Mouse (Mus musculus): Measurements from ENCODE around the gene Smad6. TPM values are rescaled to one million over a fixed set of nuclear protein-coding genes. Genes with fewer than 3 reads are reported as not detected.

Gene Smad6
- total RNA-seq, 4 experiments from 2014 or later: 10.9 to 16.5 (median 11.9) TPM

DNA sequence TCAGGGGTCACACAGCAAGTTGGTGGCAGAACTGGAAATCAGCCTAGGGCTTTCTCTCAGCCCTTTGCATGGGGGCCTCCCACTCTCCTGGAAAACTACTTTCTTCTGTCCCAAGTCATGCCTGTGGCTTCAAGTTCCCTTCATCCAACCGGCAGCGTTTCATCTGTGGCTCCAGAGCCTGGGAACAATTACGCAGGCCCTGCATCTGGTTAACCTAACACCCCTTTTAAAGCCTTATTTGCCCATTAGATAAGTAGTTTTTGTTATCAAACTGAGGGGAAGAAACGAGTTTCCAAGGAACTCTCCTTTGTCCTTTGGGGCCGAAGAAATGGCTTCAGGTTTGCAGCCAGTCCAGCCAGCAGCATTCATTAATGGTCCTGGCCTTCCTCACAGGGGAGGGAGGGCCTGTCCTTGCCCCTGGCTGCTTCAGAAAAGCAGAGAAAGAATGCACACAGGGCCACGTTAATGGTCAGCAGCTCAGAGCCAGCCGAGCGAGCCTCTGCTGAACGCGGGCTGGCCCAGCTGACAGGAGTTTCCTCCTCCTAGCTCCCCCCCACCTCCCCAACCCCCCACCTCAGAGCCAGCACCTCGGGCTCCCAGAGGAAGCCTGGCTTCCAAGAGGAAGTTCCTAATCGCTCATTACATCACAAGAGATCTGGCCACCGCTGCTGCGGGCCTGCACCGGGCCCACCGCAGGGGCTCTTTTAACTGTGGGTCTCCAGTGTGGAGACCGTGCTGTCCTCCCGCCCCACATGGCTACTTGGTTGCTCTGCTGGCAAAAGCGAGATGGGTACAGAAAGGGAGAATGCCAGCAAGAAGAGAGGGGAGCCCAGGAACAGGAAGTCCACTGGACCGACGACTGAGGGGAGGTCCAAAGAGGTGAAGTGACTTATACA is 61.7 kb downstream of the Smad6 start:
- no peak for DNase-seq (ENCODE audit: low spot score)

DNA sequence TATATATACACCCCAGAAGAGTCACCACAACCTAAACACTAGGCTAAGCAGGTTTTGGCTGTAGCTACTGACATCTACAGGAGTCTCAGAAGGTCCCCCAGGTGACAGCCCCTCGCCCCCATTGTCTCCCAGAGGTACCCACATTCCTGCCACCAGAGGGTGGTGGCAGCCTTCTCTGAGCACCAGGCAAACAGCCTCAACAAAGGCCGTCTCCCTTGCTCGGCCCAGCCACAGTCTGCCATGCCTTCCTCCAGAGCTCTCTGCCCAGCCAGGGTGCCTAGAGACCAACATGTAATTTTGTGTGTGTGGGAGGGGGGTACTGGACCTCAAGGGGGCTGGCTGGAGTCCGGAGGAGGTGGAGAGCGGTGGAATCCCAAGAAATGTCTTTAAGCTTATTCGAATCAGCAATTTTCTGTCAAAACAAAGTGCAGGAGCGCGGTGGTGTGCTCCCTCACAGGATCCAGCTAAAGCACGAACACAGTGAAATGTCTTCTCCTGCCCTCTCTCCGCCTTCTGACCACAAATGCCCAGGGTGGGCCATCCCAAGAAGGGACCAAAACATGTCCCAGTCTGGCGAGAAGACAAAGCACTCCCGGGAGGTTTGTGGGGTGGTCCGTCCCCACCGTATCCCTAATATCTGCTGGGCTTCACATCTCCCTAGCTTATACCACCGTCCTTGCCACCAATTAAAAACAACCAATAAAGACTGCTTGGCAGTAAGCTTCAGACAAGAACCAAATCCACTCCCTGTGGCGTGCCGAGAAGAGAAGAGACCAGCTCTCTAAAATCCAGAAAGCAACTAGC is 62.5 kb downstream of the Smad6 start:
- no peak for DNase-seq (ENCODE audit: low spot score)

- no peak for DNase-seq (ENCODE audit: low spot score)
Measured at GRCm38 (mm10) chr9:63958337-63959030, 63.4 kb downstream of the Smad6 start.

DNA sequence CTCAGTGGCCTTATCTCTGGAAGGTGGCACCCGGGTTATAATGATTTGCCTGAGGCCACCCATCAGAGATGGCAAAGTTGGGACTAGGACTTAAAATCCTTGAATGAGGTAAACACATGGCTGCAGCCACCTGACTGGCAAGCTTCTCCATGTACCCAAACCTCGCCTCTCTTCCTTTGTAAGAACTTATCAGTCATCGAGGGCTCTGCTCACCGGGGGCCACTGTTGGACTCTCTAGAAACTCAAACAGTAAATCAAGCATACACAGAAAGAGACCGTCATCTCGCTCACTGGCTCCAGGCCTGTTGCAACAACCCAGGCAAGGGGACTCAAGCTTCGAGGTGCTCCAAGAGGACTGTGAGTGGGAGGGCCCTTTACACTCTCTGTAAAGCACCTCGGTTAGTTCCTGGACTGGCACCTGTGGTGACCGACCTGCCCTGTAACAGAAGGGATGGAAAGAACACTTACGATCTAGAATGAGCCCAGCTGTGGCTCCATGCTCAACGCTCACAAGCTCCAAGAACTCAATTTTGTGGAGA is 64.1 kb downstream of the Smad6 start:
- no peak for DNase-seq (ENCODE audit: low spot score)

DNA sequence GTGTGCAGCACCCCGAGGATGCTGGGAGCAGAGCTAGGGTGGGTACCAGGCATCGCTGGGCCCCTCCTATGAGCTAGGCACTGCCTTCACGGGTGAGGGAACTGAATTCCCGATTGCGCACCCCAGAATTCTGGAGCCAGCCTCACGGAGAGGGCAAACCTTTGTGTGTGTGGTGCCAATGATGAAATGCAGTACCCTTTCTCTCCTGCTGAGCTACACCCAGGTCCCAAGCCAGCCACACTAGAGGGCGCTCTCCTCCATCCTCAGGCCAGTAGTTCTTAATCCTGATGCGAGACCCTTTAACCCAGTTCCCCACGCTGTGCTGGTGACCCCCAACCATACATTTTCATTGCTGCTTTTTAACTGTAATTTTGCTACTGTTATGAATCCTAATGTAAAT is 65.8 kb downstream of the Smad6 start:
- peak; percentile 64 for DNase-seq (ENCODE audit: low spot score)

- DNase-seq (ENCODE audit: low spot score): no peak
Measured at GRCm38 (mm10) chr9:63953691-63954090, 68.2 kb downstream of the Smad6 start.

- no peak for DNase-seq (ENCODE audit: low spot score)
Measured at GRCm38 (mm10) chr9:63952591-63952990, 69.3 kb downstream of the Smad6 start.

DNA sequence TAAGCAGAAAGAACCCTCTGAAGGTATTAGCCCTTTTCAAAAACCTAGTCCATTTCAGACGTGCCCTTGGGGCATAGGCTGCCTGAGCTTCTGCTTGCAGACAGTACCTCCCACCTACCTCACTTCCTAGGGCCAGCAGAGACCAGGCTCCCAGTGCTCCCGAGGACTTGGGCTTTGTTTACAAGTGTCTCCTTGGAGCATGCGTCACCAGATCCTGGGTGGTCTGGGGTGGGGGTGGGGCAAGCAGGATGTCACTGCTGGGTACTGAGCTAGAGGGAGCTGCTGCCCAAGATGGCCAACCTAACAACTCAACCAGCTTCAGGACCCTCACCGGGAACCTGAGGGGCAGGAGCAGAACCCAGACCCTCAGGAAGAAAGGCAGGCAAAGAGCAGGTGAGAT is 71.5 kb downstream of the Smad6 start:
- no peak for DNase-seq (ENCODE audit: low spot score)

DNA sequence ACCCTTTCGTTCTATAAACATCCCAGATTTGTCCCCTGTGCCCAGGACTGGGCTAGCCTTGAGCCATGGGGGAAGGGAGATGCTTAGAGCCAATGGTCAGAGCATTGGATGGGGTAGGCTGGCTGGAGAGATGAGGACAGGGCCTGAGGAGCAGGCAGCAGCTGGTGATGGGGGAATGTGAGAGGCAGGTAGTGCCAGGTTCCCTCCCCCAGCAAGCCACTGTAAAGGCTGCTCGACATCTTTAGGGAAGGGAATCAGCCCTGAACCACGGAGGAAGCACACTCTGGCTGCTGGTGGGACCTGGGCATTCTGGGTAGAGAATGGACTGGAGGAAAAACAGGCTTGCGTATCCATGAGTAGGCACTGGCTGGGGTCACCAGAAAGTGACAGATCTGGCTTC is 72.5 kb downstream of the Smad6 start:
- DNase-seq (ENCODE audit: low spot score): no peak

GRCm38 (mm10) chr9:63942608-63942982 is 79.3 kb downstream of the Smad6 start:
- no peak for DNase-seq (ENCODE audit: low spot score)

DNA sequence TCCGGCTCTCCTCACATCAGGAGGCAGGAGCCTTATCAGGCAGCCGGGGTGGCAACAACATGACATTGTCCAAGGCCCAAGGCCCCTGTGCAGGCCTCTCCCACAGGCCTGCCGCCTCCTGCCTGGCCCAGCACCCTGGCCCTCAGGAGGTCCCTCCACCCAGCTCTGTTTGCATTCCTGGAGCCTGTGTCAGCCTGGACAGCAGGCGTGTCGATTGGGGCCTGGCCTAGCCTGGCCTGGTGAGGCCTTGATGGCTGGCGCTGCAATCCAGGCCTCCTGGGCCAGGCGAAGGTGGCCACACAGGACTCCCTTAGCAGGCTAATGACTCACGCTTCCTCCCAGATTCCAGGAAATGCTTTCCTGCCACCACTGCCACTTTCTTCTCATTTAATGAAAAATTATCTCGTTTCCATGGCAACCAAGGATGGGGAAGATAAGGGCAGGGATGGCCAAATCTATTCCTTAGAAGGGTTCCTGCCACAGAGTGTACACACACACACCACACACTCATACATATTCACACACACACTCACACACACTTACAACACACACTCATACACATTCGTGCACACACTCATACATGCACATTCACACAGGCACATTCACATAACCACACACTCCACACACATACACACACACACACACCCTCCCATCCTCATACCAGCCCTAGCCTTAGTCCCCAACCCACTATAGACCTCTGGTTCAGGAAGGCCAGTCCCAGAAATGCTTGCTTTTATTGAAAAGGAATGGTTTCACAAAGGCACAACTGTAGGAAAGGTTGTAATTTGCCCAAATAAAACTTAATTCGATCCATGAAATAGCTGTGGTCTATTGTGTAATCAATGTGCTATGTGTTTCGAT is 79.9 kb downstream of the Smad6 start:
- no peak for DNase-seq (ENCODE audit: low spot score)

DNA sequence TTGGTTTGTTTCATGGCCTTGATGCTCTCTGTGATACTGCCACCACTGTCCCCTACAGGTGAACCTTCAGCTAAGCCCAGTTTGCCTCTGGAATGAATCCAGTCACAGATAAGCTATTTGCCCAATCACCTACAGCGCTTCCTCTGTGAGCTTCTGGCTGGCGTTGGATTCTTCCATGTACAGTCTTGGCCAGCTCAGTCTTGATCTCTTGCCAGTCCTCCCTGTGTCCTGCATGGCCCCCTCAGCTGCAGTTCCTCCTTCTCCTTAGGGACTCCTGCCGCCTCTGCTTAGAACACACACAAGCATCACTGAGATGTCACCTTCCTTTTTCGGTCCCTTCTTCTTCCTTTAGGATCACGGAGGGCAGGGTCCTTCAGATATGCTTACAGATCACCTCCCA is 85.6 kb downstream of the Smad6 start:
- DNase-seq (ENCODE audit: low spot score): no peak

- no peak for DNase-seq (ENCODE audit: low spot score)
Measured at GRCm38 (mm10) chr9:63933068-63933467, 88.8 kb downstream of the Smad6 start.

- DNase-seq (ENCODE audit: low spot score): peak; percentile 54
Measured at GRCm38 (mm10) chr9:63927340-63928049, 94.4 kb downstream of the Smad6 start.

DNA sequence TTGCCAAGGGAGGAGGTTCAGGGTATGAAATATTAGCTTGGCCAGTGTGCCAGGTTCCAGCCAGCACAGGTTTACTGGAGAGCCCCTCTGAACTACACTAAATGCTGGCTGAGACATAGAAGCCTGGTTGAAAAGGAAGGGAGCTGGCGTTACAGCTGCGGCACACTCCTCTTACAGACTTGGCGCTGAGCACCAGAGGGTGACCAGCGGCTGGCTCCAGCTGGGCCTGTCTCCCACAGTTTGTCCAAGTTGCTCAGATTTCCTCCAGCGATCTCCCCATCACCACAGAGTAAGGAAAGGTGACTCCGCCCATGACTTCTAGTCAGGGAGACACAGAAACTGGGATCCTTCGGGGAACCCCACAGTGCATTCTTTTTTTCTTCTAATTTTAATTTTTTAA is 95.5 kb downstream of the Smad6 start:
- no peak for DNase-seq (ENCODE audit: low spot score)

- no peak for DNase-seq (ENCODE audit: low spot score)
Measured at GRCm38 (mm10) chr9:63923190-63923717, 98.6 kb downstream of the Smad6 start.

DNA sequence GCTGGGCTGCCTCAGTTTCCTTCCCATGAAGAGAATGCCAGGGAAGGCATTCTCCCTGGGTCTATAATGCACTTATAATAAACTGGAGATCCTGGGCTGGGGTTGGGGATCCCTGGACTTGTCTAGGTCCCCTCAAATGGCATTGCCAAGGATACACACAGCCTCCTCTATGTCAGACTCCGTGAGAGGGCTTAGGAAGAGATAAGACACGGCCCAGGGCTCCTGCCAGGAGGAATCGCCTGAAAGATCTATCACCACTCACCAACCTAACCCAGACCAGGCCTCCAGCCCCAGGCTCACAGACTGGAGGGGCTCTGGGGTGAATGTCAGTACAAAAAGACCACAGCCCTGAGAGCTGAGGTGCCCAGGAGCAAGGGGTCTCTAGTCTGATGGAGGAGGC is 102.2 kb downstream of the Smad6 start:
- DNase-seq (ENCODE audit: low spot score): no peak

- no peak for DNase-seq (ENCODE audit: low spot score)
Measured at GRCm38 (mm10) chr9:63919001-63919555, 102.8 kb downstream of the Smad6 start.

DNA sequence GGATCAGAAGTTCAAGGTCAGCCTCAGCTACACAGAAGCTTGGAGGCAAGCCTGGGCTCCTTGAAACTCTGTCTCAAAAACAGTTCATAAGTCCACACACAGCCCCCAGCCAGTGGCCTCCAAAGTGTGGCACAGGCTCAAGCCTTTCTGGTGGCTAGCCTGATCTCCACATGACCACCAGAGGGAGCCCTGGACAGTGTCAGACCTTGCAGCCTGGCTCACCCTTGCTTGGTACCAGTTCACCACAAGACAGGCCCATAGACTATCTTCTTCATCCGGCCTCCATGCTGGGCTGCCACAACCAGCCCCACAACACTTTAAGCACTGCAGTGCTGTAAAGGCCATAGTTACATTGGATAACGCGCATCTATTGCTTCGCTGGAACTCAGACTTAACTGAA is 103.6 kb downstream of the Smad6 start:
- peak; percentile 65 for DNase-seq (ENCODE audit: low spot score)

- DNase-seq (ENCODE audit: low spot score): no peak
Measured at GRCm38 (mm10) chr9:63916441-63916840, 105.4 kb downstream of the Smad6 start.
